Mouse (Mus musculus): Measurements from ENCODE around the gene Olfr547.
A peak's percentile ranks its signal among the peaks of the same experiment; 100 is the strongest.
"Not testable (repeated sequence)": the region's sequence is repeated elsewhere in the genome, so short reads cannot be mapped to it uniquely, and the experiment has no call there.

GRCm38 (mm10) chr7:102494416-102494815, 40.1 kb upstream of the Olfr547 start:
- TF ChIP-seq CTCF (IDR thresholded peaks at IDR 0.05; ENCODE audit: low read depth): 0 out of 2 replicates have a peak, but pooled peaks have one; percentile 19
- not testable (repeated sequence) for TF ChIP-seq EP300 (optimal IDR thresholded peaks at IDR 0.05)
